Mouse (Mus musculus) erythroblast, embryonic 14.5 days (primary cell): Measurements from ENCODE around the gene Ndel1.

ENCODE experiments used
- GATA1 ChIP-seq: IDR thresholded peaks from 2 replicates; pipeline ENCODE4 v1.6.1; 2012; ENCODE audit warnings: low read length, inconsistent platforms, mixed read lengths
- TAL1 ChIP-seq: IDR thresholded peaks from 3 replicates; pipeline ENCODE4 v1.6.1; 2012; ENCODE audit warnings: low read length, inconsistent platforms, mixed read lengths

DNA sequence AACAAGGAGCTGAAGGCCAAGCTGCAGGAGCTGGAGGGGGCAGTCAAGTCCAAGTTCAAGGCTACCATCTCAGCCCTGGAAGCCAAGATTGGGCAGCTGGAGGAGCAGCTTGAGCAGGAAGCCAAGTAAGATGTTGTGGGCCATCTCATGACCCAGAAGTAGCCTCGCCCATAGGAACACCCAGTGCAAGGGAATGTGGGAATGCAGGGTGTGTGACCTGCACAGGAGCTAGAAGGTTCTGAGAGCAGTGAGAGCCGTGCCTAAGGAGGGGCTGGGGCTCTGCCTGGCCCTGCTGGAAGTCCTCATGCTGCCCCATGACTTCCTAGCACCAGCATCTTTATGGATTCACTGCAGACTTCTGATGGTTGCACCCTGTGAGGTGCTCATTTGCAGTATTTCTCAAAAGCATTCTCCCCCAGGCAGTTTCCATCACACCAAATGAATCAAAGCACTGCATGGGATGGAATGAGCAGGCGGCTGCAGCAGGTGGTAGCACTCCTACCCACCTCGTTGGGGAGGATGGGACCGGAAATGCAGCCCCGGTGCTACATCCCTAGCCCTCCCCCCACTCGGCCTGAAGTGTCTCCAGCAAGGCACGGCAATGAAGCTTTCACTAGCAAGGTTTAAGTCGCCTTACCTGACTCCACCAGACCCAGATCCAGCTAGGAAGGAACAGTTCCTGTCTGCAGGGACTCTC, 59.6 kb downstream of the Ndel1 start:
- TF ChIP-seq TAL1, result no peak
- TF ChIP-seq GATA1, result no peak
